Mouse (Mus musculus) urinary bladder, adult 18-20 months (tissue): ENCODE results near the gene Itfg2.

Source experiments
- DNase-seq, 2 experiments: peaks; one replicate each; pipeline ENCODE4 v3.0.0; 2022; ENCODE audit warnings: low spot score in 2 of 2, mixed read lengths in 2 of 2

Gene Itfg2

GRCm38 (mm10) chr6:128435474-128435873, 10.7 kb upstream of the Itfg2 start:
- peak; percentile 56 to 59 for DNase-seq

GRCm38 (mm10) chr6:128433566-128433965, 8.8 kb upstream of the Itfg2 start:
- DNase-seq: no peak

- no peak for DNase-seq
These were observed 7.7 kb upstream of the Itfg2 start for GRCm38 (mm10) chr6:128432356-128432915.

DNA sequence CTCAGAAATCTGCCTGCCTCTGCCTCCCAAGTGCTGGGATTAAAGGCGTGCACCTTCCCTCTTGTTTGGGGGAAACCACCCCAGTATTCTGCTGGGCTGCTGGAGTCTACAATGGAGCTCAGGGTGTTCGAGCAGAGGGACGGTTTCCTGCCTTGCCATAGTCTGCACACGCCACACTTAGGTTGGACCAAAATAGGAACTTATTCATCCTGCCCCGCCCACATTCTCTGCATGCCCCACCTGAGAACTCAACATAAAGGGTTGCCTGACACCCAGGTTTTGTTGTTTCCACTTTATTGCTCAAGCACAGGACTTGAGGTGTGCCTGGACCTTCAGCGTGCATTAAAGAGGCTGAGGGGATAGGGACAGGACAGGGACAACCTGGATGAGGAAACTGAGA, 5.1 kb upstream of the Itfg2 start:
- no peak for DNase-seq

DNA sequence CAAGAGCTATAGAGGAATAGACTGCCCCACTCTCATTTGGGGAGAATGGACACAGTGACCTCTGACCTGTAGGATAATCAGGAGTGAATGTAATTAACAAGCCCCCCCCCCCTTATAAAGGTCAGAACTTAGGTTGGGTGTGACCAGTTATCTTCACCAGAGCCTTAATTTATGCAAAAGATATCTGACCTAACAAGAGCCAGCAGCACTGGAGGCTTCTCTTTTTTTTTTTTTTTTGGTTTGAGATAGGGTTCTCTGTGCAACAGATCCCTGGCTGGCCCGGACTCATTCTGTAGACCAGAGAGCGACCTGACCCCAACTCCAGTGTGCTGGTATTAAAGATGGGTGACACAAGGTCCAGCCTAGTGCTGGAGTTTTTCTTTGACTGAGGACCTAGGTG, 4.6 kb upstream of the Itfg2 start:
- DNase-seq: no peak

DNA sequence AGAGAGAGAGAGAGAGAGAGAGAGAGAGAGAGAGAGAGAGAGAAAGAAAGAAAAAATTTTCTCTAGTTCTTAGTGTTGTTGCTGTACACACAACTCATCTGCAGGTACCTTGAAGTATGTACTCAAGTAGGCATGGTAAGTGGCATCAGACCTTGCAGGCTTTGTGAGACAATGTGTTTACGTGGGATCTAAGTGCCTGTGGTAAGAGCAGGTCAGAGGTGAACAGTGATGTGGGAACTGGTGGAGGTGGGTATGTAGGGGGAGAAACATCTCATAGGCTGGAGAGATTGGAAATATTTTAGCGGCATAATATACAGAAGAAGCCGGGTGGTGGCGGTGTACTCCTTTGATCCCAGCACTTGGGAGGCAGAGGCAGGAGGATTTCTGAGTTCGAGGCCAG, 2.8 kb upstream of the Itfg2 start:
- DNase-seq: no peak

DNA sequence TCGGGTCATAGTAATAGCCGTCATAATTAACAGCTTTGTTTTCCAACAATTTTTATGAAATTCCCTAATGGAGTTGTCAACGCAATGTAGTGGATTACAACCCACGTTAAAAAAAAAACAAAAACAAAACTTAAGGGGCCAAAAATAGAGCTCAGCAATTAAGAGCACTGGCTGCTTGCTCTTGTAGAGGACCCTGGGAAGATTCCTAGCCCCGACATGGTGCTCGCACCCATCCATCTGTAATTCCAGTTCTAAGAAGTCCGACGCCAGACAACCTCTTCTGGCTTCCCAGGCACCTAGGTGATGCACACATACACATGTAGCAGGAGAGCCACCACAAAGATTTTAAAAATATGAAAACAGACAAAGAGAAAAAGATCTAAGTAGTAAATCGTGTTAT, 315 bp upstream of the Itfg2 start:
- DNase-seq: no peak

- no peak for DNase-seq
These were observed 1.0 kb downstream of the Itfg2 start for GRCm38 (mm10) chr6:128423496-128424268.

DNA sequence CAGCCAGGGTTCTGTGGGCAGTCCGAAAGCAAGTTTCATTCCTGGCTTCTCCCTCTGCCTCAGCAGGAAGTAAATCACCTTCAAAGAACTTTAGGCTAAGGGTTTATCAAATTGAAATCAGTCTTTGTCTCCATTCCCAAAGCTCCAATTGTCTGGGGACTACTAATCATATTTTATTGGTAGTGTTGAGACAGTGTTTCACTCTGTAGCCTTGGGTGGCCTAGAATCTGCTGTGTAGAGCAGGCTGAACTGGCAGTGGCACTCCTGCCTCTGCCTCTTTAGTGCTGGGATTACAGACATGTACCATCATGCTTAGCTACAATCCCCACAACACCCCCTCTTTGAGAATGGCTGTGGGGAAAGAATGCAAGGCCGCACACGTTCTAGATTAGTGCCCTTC, 3.3 kb downstream of the Itfg2 start:
- no peak for DNase-seq

DNA sequence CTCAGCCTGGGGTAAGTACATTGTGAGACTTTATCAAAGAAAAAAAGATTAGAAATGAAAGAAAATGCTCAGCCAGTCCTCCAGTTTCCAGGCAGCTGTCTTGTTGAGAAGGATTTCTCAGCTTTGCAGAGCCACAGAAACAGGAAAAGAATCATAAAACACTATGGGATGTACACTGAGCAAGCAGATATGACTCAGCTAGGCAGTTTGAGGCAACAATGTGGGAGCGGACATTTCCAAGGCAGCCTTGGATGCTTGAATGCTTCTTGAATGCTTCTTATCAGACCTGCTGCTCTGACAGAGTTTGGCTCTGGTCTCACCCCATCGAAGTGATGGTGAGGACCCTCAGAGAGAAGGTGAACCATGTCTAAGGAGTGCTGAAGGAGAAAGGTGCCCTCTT, 3.7 kb downstream of the Itfg2 start:
- DNase-seq: no peak

DNA sequence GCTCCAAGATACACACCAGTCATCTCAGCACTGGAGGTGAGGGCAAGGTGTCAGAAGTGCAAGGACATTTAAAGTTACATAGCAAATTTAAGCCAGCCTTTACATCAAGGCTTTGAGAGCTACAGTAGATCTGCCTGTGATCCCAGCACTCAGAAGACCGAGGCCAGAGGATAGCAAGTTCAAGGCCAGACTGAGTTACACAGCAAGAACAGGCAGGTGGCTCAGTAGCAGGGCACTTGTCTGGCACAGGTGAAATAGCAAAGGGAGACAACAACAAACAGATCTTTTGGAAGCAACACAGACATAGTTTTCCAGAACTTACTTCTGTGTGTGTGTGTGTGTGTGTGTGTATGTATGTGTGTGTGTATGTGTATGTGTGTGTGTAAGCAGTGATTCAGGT, 6.7 kb downstream of the Itfg2 start:
- DNase-seq: no peak

GRCm38 (mm10) chr6:128416169-128416568, 8.6 kb downstream of the Itfg2 start:
- DNase-seq: no peak

DNA sequence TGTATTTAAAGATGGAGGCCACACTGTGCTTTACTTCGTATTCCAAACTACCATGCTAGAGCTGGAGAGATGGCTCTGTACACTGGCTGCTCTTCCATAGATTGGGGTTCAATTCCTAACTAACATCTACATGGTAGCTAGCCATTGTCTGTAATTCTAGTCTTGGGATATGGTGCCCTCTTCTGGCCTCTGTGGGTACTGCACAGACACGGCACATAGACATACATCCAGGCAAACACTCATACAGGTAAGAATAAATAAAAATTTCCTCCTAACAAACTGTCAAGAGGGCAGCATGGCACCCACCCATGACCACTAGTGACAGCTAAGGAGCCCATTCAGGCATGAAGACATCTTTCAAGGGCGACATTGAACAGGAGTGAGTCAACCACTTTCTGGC, 13.6 kb downstream of the Itfg2 start:
- DNase-seq: peak; percentile 52 to 78

- DNase-seq: no peak
These were observed 14.4 kb downstream of the Itfg2 start for GRCm38 (mm10) chr6:128410305-128410704.

DNA sequence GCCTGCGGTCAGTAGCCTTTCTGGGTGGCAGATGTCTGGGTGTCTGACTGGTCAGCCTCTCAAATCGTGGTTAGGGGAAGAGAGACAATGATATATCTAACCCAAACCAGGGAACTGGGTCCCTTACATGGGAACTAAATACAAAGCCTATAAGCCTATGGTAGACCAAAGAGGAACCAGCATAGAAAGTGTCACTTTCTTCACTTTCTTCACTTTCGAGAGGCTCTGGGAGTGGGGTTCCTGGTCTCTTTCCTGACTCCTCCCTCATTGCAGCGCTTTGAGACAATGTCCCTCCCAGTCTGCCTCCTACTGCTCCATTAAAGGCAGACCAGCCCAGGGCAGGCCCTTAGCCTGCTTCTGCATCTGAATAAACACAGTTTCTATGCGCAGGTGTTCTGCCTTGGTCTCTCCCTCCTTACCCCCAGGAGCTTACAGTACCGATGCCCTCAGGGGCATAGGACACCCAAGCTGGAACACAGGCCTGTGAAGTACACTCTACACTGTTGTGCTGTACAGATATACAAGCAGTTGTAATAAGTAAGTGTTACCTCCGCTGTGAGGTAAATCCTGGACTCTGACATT, 16.1 kb downstream of the Itfg2 start:
- no peak for DNase-seq

GRCm38 (mm10) chr6:128404708-128405107, 20.0 kb downstream of the Itfg2 start:
- DNase-seq: no peak

DNA sequence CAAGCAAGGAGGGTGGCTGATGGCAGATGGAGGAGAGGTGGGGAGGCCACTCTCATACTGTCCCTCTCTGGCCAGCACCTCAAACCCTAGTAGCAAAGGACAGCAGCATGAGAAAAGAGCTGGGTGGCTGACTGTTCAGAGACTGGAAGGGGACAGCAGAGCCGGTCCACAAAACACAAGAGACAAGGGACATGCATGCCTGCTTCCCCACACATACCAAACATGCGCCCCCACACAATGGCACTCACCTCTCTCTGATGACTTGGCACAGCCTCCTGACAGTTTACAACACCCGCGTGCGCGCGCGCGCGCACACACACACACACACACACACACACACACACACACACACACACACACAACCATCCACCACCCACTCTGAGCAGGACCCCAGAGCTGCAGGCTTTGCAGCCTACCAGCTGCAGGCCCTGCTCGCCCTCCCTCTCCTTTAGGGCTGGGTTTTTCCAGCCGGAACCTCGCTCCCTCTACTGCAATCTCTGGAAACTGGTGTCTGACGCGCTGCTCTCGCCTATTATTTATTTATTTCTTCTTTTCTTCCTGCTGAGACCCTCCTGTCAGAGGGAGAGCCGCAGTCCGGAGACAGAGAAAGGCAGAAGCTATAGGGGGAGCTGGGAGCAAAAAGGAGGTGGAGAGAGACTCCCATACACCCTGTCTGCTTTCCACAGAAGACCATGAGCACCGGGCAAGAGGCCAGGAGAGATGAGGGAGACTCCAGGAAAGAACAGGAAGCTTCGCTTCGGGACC, 25.1 kb downstream of the Itfg2 start:
- no peak for DNase-seq

GRCm38 (mm10) chr6:128398996-128399395, 25.7 kb downstream of the Itfg2 start, which contains the start of gene Nrip2:
Gene Nrip2 (plus strand): TSS chr6:128399296.
- no peak for DNase-seq

- DNase-seq: no peak
These were observed 27.0 kb downstream of the Itfg2 start for GRCm38 (mm10) chr6:128397574-128398261.

DNA sequence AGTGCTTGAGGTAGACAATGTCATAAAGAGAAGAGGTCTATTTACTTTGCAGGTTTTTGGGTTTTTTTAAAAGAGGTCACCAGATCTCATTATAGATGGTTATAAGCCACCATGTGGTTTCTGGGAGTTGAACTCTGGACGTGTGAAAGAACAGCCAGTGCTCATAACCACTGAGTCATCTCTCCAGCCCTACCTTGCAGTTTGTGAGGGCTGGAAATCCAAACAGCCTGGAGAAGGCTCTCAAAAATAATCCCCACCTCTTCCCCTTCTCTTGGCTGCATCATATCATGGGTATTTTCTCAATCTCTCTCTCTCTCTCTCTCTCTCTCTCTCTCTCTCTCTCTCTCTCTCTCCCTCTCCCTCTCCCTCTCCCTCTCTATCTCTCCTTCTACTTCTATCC, 34.0 kb downstream of the Itfg2 start:
- no peak for DNase-seq

DNA sequence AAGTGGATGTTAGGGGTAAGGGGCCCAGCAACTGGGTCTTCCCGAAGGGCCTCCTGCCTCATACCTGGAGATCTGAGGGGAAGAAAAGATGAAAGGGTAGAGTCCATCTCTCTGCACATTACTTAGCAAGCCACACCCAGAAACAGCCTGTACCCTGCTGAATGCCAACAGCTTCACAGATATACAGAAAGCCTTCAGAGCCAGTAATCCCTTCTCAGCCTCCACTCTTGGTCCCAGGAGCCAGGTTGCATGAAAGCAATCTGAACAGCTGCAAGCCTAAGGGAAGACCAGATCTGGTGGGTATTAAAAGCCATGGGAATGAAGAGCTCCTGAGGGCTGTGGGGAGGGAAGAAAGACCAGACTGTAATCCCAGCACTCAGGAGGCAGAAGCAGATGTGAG, 35.5 kb downstream of the Itfg2 start:
- no peak for DNase-seq

DNA sequence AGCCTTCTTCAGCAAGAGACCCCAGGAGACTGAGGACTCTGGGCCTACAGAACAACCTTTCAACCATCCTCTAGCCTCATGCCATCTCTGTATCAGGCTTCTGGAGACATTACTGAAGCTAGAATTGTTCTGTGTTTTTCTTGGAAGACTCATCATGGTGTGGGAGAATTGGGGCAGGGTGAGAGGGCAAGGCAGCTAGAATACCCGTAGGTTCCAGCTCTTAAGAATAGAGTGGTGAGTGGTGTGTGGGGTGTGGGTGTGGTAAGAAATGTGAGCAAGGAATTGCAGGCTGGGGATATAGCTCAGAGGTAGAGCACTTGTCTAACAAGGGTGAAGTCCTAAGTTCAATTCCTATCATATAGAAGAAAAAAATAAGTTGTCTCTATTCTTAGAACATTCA, 39.7 kb downstream of the Itfg2 start:
- no peak for DNase-seq
